Mouse (Mus musculus): ENCODE measurements around the gene Cmtm5. TPM values are rescaled to one million over a fixed set of nuclear protein-coding genes. Genes with fewer than 3 reads are reported as not detected.

The Cmtm5 gene
- polyA plus RNA-seq, 1 experiment = not detected

DNA sequence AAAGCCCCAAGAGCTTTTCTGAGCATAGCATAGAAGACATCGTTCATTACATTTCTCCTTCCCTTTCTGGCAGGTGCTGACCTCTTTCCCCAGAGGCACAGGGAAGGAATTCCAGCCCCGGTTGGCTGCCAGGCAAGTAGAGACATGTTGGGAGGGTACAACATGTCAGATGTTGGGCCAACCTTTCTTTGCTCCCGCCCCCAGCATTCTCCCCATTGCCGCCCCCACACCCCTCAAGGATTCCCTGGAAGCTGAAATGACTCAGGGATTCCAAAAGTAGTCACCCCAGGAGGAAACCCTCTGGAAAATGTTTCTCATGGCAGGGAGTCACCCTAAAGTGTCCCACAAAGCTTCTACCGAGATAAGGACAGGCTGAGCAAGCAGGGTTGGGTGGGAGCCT lies 6.3 kb upstream of the Cmtm5 start:
- Histone ChIP-seq H3K79me3 (ENCODE audit: low read depth) (no peaks in the 10 kb centered on the region), H3K27me3 (ENCODE audit: control insufficient read depth, insufficient read depth, insufficient read length) (peaks cover 37% of the 10 kb centered on the region), H3K4me3 (ENCODE audit: insufficient read depth, poor library complexity, severe bottlenecking) (no peak overlapping the region), H3ac (ENCODE audit: control insufficient read depth, insufficient read length, low read depth) (no peak overlapping the region), H3K79me2 (ENCODE audit: control insufficient read depth, insufficient read depth) (no peaks in the 10 kb centered on the region), H3K36me3 (ENCODE audit: control insufficient read depth, insufficient read depth) (no peaks in the 10 kb centered on the region)
- TF ChIP-seq FOSL1 (IDR thresholded peaks at IDR 0.05; ENCODE audit: insufficient read depth, low read length, poor library complexity, severe bottlenecking) (no peak), MAX (IDR thresholded peaks at IDR 0.05) (no peak), MYOD1 (IDR thresholded peaks at IDR 0.05; ENCODE audit: control insufficient read depth, insufficient read length, low read depth) (no peak), CEBPB (IDR thresholded peaks at IDR 0.05; ENCODE audit: low read depth) (no peak), CTCF (IDR thresholded peaks at IDR 0.05; ENCODE audit: control insufficient read depth, insufficient read depth, insufficient read length) (no peak), USF1 (IDR thresholded peaks at IDR 0.05; ENCODE audit: low read depth) (no peak), MYOG (IDR thresholded peaks at IDR 0.05; ENCODE audit: control insufficient read depth, extremely low read depth, insufficient read length) (no peak)

- no peaks in the 10 kb centered on the region for H3K36me3 ChIP-seq (ENCODE audit: control insufficient read depth, insufficient read depth)
- no peaks in the 10 kb centered on the region for H3K79me3 ChIP-seq (ENCODE audit: low read depth)
- H3K79me2 ChIP-seq (ENCODE audit: control insufficient read depth, insufficient read depth) = no peaks in the 10 kb centered on the region
- H3K4me3 ChIP-seq (ENCODE audit: insufficient read depth, poor library complexity, severe bottlenecking) = no peak overlapping the region
- no peak for TF ChIP-seq MYOD1 (IDR thresholded peaks at IDR 0.05; ENCODE audit: control insufficient read depth, insufficient read length, low read depth)
- no peak for TF ChIP-seq CTCF (IDR thresholded peaks at IDR 0.05; ENCODE audit: control insufficient read depth, insufficient read depth, insufficient read length)
- no peak for TF ChIP-seq CEBPB (IDR thresholded peaks at IDR 0.05; ENCODE audit: low read depth)
- TF ChIP-seq MAX (IDR thresholded peaks at IDR 0.05) = no peak
- no peak for TF ChIP-seq MYOG (IDR thresholded peaks at IDR 0.05; ENCODE audit: control insufficient read depth, extremely low read depth, insufficient read length)
- no peak for TF ChIP-seq USF1 (IDR thresholded peaks at IDR 0.05; ENCODE audit: low read depth)
- no peak for TF ChIP-seq FOSL1 (IDR thresholded peaks at IDR 0.05; ENCODE audit: insufficient read depth, low read length, poor library complexity, severe bottlenecking)
- peaks cover 37% of the 10 kb centered on the region for H3K27me3 ChIP-seq (ENCODE audit: control insufficient read depth, insufficient read depth, insufficient read length)
- H3ac ChIP-seq (ENCODE audit: control insufficient read depth, insufficient read length, low read depth) = no peak overlapping the region
Observed at GRCm38 (mm10) chr14:54930431-54930830, 5.6 kb upstream of the Cmtm5 start.

- TF ChIP-seq MAX (IDR thresholded peaks at IDR 0.05) = no peak
- no peaks in the 10 kb centered on the region for H3K79me2 ChIP-seq (ENCODE audit: control insufficient read depth, insufficient read depth)
- peaks cover 19% of the 10 kb centered on the region for H3K27me3 ChIP-seq (ENCODE audit: control insufficient read depth, insufficient read depth, insufficient read length)
Observed at GRCm38 (mm10) chr14:54932645-54933150, 3.4 kb upstream of the Cmtm5 start, which contains the start of gene Il25. Gene Il25 (plus strand): TSS chr14:54932695.

GRCm38 (mm10) chr14:54936831-54937160 lies 735 bp downstream of the Cmtm5 start:
- H3ac ChIP-seq (ENCODE audit: control insufficient read depth, insufficient read length, low read depth) = no peak overlapping the region
- H3K36me3 ChIP-seq (ENCODE audit: control insufficient read depth, insufficient read depth) = no peaks in the 10 kb centered on the region
- no peaks in the 10 kb centered on the region for H3K79me2 ChIP-seq (ENCODE audit: control insufficient read depth, insufficient read depth)
- TF ChIP-seq USF1 (IDR thresholded peaks at IDR 0.05; ENCODE audit: low read depth) (no peak), MAX (IDR thresholded peaks at IDR 0.05) (no peak), MYOD1 (IDR thresholded peaks at IDR 0.05; ENCODE audit: control insufficient read depth, insufficient read length, low read depth) (no peak), CEBPB (IDR thresholded peaks at IDR 0.05; ENCODE audit: low read depth) (no peak), MYOG (IDR thresholded peaks at IDR 0.05; ENCODE audit: control insufficient read depth, extremely low read depth, insufficient read length) (no peak), CTCF (IDR thresholded peaks at IDR 0.05; ENCODE audit: control insufficient read depth, insufficient read depth, insufficient read length) (no peak), FOSL1 (IDR thresholded peaks at IDR 0.05; ENCODE audit: insufficient read depth, low read length, poor library complexity, severe bottlenecking) (no peak)
- H3K79me3 ChIP-seq (ENCODE audit: low read depth) = no peaks in the 10 kb centered on the region
- peaks cover 21% of the 10 kb centered on the region for H3K27me3 ChIP-seq (ENCODE audit: control insufficient read depth, insufficient read depth, insufficient read length)
- no peak overlapping the region for H3K4me3 ChIP-seq (ENCODE audit: insufficient read depth, poor library complexity, severe bottlenecking)

More at GRCm38 (mm10) chr14:54932645-54933150, 3.4 kb upstream of the Cmtm5 start, which contains the start of gene Il25:
- Histone ChIP-seq H3ac (ENCODE audit: control insufficient read depth, insufficient read length, low read depth) (no peak within 1 kb of the TSS), H3K4me3 (ENCODE audit: insufficient read depth, poor library complexity, severe bottlenecking) (no peak within 1 kb of the TSS), H3K79me3 (ENCODE audit: low read depth) (no peaks in the 10 kb centered on the region), H3K36me3 (ENCODE audit: control insufficient read depth, insufficient read depth) (no peaks in the 10 kb centered on the region)

DNA sequence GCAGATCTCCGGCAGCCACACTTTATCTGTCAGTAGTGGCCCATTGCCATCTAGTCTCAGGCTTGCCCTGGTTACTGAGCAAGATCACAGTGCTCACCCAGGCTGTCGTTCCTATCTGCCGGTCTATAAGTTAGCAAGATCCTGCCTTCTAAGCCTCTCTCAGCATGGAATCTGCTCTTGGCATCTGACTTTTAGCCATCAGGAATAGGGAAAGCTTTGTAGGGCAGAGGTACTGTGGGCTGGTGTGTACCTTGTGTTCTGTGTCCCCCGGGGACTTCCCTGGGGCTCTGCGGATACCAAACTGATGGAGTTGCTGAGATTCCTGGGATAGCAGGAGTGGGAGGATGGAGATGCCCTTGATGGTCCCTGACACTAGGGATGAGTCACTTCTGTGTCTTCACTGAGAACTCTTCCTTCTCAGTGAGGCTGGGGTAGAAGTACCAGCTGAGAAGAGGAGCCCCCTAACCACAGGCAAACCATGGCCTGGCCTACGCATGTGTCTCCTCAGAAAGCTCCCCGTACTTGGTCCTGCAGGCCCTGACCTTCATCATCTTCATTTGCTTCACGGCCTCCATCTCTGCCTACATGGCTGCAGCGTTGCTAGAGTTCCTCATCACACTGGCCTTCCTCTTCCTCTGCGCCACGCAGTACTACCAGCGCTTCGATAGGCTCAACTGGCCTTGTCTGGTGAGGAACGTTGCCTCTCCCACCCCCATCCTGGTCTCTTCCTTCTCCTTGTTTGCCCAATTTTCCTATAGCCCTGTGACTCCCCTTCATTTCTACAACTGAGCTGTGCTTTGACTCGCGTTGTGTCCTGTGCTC lies 1.5 kb downstream of the Cmtm5 start:
- Histone ChIP-seq H3K27me3 (ENCODE audit: control insufficient read depth, insufficient read depth, insufficient read length) (peaks cover 21% of the 10 kb centered on the region), H3K36me3 (ENCODE audit: control insufficient read depth, insufficient read depth) (no peaks in the 10 kb centered on the region), H3K79me3 (ENCODE audit: low read depth) (no peaks in the 10 kb centered on the region), H3K79me2 (ENCODE audit: control insufficient read depth, insufficient read depth) (no peaks in the 10 kb centered on the region), H3K4me3 (ENCODE audit: insufficient read depth, poor library complexity, severe bottlenecking) (no peak overlapping the region), H3ac (ENCODE audit: control insufficient read depth, insufficient read length, low read depth) (no peak overlapping the region)
- TF ChIP-seq MYOG (IDR thresholded peaks at IDR 0.05; ENCODE audit: control insufficient read depth, extremely low read depth, insufficient read length) (no peak), USF1 (IDR thresholded peaks at IDR 0.05; ENCODE audit: low read depth) (no peak), MAX (IDR thresholded peaks at IDR 0.05) (no peak), MYOD1 (IDR thresholded peaks at IDR 0.05; ENCODE audit: control insufficient read depth, insufficient read length, low read depth) (no peak), CTCF (IDR thresholded peaks at IDR 0.05; ENCODE audit: control insufficient read depth, insufficient read depth, insufficient read length) (no peak), FOSL1 (IDR thresholded peaks at IDR 0.05; ENCODE audit: insufficient read depth, low read length, poor library complexity, severe bottlenecking) (no peak), CEBPB (IDR thresholded peaks at IDR 0.05; ENCODE audit: low read depth) (no peak)

Measured in C2C12 (cell line).